Mouse (Mus musculus) lung, adult 18-20 months (tissue): ENCODE data around the gene Hormad1.
"Not testable (repeated sequence)": the region's sequence is repeated elsewhere in the genome, so short reads cannot be mapped to it uniquely, and the experiment has no call there.

Experiments used
- DNase-seq, 2 experiments: peaks; one replicate each; pipeline ENCODE4 v3.0.0; 2022; ENCODE audit warnings: mixed read lengths in 2 of 2

Gene Hormad1

DNA sequence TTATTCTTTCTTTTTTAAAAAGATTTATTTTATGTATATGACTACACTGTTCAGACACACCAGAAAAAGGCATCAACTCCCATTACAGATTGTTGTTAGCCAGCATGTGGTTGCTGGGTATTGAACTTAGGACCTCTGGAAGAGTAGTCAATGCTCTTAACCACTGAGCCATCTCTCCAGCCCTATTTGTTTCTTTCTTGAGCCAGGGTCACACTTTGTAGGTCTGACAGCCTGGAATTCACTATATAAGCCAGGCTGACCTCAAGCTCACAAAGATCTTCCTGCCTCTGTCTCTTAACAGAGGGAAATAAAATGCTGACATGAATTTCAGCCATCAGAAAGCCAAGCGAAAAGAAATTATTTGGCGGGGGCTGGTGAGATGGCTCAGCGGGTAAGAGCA lies 10.1 kb downstream of the Hormad1 start:
- DNase-seq, result no peak

DNA sequence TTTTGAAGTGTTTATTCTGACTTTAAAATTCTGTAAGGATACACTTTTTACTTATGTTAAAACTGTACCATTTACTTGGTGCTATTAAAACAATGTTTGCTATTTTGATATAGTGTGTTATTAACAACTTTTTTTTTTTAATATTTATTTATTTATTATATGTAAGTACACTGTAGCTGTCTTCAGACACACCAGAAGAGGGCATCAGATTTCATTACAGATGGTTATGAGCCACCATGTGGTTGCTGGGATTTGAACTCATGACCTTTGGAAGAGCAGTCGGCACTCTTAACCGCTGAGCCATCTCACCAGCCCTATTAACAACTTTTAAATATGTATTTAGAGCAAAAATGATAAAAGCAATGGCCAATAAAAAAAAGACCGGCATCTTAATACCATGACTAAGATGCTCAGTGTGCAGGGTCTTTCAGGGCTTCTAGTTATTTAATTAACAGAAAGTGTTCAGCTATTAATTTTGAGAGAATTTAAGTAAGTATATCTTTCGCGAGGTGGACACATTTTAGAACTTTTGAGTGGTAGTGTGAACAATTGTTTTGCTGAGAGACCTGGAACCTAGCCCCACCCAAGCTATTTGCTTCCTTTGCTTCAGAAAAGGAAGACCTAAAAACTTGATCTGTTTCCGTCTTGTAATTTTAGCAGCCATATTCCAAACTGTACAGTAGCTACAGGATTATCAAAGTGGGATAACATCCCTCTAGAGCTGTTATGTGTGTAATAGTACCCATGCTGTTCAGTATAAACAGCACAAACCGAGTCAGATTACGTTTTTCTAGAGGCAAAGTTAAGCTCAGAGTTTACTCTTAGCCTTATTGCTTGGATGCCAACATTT lies 28.5 kb downstream of the Hormad1 start:
- DNase-seq, result no peak

DNA sequence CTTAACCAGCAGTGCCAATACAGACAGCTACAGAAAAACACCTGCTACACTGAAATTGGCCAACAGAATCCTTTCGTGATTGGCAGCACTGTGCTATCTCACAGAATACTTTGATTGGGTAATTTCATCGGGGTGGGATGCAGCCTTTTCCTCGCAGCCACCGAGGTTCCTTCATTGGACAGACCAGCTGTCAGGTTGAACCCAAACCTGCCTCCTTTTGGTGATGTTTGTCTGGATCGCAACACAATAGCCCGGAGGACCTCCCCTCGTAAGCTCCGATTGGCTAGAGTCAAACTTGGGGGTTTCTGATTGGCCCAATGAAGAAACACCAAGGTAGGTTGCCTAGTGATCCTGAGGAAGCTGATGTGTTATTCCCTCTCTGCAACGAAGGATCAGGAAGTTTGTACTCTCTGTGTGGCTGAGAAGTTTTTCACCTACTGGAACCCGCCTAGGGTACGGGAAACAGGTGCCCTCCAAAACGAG lies 29.2 kb downstream of the Hormad1 start, which contains the start of gene Golph3l:
TSS of gene Golph3l (plus strand) at position 331 of the 483 bp plus-strand sequence.
- peak; percentile 98 for DNase-seq

DNA sequence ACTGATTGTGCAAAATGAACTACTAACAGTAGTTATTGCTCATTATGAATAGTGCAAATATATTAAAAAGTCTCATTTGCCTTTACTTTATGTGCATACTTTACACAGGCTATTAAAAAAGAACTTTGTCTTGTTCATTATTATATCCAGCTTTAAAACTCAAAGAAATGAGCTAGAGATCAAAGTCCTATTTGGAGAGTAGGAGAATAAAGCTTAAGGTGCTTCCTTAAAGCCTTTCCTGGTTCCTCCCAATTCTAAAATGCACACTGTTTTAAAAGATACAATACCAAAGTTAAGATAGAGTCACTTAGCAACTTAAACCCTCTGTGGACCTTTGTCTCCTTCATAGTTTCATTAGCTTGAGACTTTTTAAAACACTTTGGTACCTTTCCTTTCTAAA lies 39.3 kb downstream of the Hormad1 start:
- DNase-seq, result no peak

DNA sequence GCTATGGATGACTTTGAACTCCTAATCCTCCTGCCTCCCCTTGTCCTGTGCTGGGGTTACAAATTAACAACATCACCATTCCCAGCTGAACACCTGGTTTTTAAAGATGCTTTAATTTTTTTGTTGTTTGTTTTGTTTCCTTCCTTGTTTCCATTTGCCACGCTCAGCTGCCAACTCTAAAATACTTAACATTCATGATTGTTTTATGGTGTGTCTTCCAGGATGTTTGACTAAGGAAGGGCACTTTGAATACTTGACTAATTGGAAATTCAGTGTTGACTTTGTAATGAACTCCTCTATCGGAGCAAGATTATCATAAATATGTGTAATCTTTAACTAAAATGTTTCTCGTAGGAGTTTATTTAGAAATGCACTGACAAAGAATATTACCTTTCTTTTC lies 41.8 kb downstream of the Hormad1 start:
- DNase-seq, result no peak

DNA sequence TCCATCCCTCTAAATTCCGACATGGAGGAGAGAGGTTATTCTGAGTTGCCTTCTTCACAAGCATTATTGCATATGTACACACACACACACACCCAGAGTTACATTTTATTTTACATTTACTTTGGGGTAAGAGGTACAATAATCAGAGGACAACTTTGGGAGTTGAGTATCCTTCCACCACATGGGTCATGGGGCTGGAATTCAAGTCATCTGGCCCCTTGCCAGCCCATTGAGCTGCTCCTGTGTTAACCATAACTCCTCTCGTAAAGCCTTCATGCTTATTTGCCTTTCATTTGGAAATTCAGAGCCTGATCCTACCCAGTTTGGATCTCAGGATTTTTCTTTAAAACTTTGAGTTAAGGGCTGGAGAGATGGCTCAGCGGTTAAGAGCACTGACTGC lies 46.6 kb downstream of the Hormad1 start:
- DNase-seq, result peak; percentile 38 to 44

DNA sequence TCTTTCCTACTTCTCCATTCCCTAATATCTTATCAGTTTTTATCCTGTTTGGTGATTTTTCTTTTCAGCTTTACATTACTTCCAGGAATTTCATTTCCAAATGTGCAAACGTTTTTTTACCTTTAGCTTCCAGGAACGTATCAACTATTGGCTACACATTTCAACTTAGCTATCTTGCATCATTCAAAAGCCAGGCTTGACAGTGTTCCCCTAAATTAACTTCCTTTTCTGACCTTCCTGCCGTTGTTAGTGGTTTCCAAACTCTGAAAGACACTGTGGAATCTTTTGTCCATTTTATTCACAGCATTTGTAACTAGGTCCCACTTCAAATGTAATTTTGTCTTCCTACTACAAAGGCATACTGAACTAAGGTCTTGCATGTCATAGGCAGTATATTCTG lies 49.7 kb downstream of the Hormad1 start:
- no peak for DNase-seq

DNA sequence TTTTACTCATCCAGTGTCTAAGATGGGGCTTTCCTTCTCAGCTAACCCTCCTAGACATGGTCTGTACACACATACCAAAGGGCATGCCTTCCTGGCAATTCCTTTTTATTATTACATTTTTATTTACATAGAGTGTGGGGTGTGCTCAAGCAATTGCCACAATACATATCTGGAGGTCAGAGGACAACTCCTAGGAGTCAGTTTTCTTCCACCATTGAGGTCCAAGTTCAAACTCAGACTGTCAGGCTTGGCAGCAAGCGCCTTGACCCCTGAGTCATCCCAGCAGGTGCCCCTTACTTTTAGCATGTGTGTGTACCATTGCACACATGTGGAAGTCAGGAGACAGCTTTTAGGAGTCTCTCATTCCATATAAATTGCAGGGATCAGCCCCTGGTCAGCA lies 54.5 kb downstream of the Hormad1 start:
- no peak for DNase-seq

DNA sequence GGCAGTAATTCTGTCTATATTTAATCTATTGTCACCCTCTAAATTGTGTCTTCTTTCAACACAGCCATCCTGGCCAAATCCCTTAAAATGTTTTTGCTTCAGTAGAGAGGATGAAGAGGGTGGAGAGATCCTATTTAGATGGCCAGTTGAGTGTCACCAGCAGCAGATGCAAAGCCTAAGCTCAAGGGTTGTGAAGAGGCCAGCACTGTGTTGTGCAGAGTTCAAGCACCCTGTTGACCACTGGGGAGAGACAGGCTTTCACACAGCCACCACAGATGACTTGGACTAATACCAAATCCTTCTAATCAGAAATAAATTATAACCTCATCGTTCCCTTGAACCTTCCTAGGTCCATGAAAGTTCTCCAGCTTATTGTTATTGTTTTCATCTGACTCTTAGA lies 59.0 kb downstream of the Hormad1 start:
- DNase-seq, result no peak

DNA sequence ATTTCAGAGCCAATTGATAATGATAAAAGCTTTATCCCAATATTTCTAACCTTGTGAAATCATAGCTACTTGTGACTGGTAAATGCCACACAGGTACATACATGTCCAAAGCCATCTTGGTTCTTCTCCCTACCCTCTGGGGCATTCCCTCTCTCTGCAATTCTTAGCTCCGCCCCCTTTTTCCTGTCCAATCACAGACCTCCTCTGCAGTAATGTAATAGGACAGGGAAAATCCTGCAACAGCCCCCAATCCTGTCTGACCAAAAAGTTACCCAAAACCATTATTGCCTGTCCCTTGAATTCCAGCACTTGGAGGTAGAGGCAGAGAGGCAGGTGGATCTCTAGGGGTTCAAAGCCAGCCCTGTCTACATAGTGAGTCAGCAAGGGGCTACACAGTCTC lies 61.8 kb downstream of the Hormad1 start:
- no peak for DNase-seq

DNA sequence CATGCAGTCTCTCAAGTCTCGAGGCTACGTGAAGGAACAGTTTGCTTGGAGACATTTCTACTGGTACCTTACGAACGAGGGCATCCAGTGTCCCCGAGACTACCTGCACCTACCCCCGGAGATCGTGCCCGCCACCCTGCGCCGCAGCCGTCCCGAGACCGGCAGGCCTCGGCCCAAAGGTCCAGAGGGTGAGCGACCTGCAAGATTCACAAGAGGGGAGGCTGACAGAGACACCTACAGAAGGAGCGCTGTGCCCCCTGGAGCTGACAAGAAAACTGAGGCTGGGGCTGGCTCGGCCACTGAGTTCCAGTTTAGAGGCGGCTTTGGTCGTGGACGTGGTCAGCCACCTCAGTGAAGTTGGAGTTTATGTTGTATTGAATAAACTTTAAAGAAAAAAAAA lies 62.9 kb downstream of the Hormad1 start:
- DNase-seq, result not testable (repeated sequence)

DNA sequence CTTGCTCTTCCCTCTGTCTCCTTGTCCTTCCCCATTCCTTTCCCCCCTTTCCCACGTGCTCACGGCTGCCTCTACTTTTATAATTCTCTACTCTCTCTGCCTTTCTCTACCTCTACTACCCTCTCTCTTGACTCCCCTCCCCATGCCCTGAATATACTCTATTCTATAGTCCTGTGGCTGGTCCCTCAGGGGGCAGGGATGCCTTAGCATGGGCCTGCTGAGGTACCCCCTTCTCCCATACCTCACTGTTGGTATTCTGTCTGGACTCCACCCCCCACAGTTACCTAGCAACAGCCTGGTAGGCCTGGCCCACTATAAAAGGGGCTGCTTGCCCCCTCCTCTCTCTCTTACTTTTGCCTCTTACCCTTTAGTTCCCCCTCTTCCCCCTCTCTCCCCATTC lies 64.1 kb downstream of the Hormad1 start:
- DNase-seq, result no peak

DNA sequence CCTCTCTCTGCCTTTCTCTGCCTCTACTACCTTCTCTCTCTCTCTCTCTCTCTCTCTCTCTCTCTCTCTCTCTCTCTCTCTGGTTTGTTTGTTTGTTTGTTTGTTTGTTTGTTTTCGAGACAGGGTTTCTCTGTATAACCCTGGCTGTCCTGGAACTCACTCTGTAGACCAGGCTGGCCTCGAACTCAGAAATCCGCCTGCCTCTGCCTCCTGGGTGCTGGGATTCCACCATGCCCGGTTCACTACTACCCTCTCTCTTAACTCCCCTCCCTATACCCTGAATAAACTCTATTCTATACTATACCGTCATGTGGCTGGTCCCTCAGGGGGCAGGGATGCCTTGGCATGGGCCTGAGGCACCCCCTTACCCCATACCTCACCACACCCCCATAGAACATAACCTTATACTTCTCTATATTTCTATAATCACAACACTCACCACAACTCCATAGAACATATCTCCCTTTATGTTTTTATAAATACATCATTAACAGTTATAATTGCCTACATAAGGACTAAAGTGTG lies 64.6 kb downstream of the Hormad1 start:
- not testable (repeated sequence) for DNase-seq

DNA sequence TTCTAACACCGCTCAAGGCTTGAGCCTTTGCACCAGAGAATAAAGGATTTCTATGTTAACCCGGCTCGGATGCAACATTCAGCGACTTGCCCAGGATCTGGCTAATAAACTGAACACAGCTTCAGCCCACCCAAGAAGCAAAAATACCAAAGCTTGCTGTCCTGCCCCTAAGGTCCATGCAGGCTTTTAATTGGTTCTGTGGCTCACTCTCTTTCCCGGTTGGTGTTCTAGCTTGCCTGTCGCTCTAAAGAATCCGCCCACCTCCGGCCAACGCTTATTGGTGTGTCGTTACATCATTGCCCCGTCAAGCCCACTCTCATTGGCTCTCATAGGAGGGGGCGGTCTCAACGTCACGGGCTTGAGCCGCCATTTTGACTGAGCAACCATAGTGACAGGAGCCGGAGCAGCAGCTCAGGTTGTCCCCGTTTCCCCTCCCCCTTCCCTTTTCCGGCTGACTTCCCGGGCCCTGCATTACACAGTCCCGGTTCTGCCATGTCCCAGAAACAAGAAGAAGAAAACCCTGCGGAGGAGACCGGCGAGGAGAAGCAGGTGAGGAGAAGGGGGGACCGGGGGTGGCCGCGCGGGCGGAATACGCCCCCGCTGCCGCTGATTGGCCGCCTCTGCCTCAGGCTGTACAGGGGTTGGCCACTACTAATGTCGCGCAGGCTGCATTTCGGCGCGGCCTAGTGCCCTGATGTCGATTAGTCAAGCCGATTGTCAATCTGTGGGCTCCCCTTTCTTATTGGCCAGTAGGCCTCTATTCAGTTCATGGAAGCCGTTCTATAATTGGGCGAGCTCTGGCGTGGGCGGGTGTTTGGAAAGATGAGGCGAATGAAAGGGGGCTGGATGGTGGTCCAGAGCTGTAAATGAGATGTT lies 65.4 kb downstream of the Hormad1 start, which contains the start of gene Ensa:
TSS of gene Ensa (plus strand) at position 366 of the 876 bp plus-strand sequence.
- DNase-seq, result peak; percentile 99

DNA sequence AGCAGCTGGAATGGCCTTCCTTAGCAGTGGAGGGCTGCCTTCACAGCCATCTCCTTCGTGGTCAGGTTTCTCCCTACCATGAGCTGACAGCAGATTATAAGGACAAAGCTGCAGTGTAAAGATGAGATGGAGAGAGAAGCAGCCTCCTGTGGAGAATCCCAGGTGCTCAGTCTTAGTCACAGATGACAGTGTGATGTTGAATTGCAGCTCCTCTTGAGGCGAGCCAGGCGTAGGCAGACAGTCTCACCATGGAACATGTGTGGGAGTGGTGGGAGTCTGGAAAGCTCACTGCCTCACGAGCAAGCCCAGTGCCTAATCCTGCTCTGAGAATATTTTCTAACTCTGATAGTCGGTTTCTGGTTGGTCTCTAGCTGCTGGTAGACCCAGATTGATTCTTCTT lies 68.3 kb downstream of the Hormad1 start:
- no peak for DNase-seq

DNA sequence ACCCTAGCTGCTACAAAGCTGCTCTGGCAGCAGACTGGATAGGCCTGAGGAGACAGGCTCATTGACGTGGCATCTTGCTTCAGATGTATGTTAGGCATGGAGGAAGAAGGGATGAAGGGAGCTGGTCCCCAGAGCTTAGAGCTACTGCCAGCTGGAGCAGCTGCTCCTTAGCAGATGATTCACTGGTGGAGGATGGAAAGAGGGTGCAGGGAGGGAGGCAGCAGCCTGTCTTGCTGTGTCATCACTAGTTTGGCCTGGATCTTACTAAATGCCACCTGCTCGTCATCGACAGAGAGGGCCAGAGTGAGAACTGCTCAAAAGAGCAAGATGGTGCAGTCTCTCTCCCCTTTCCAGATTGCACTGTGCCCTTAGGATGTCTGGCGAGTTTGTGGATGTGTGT lies 70.3 kb downstream of the Hormad1 start:
- no peak for DNase-seq

DNA sequence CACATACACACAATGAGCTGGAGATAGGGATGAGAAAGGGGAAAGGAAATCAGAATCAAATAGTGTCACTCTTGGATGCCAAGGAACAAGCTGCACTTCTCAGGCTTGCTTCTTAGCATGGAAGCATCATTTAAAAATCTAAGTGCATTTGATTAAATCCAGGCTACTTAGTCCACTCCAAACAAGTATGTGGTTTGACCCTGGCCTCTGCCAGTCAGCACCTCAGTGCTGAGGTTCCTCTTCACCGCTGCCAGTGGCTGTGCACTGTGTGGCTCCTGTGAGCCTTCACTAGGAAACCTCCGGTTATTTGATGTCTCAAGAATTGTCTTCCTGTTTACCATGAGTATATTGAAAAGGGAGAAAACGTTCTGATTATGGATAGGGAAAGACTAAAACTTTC lies 71.4 kb downstream of the Hormad1 start:
- no peak for DNase-seq

DNA sequence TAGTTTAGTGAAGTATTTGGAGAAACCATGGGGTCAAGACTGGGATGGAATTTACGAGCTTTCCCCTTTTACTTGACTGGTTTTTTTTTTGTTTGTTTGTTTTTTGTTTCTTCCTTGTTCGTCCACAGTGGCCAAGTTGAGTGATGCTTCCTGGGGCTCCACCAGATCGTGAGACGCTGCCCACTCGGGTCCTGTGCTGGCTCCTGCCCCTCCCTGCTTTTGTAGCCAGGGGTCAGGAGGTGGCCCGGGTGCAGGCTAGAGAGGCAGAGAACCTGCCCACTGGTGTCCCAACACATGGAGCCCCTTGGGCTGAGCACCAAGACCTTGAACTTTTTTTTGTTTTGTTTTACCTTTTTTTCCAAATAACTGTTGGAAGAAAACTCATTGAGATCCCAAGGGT lies 71.8 kb downstream of the Hormad1 start:
- no peak for DNase-seq

DNA sequence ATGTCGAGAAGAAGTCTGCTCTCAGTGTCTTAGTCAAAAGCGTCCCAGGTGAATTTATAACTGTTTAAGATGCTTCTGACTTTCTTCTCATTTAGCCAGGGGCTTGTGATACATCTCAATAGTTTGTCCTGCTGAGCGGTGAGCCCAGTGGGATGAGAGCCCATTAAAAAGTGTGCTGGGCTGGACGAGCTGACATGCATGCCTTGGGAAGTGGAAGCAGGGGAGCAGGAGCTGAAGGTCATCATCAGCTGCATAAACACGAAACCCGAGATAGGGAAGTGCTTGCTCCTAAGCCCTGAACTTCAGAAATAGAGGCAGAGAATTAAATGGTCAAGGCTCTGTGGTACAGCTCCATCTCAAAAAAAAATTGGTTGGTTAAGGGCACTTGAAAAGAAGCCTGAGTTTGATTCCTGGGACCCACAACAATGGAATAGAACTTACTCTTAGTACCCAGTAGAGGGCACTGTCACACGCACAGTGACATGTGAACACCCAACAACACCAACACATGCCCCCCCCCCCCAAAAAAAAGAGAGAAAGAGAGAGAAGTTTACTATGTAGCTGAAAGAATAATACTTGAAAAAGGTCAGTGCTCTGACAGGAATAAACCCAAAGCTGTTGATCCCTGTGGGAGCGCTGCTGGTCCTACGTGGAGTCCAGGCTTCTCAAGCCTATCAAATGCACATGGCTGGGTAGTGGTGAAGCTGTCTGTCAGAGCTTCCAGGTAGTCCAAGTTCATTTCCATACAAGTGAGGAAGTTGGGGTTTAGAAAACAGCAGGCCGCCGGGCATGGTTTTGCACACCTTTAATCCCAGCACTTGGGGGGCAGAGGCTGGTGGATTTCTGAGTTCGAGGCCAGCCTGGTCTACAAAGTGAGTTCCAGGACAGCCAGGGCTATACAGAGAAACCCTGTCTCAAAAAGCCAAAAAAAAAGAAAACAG lies 73.4 kb downstream of the Hormad1 start:
- DNase-seq, result no peak

DNA sequence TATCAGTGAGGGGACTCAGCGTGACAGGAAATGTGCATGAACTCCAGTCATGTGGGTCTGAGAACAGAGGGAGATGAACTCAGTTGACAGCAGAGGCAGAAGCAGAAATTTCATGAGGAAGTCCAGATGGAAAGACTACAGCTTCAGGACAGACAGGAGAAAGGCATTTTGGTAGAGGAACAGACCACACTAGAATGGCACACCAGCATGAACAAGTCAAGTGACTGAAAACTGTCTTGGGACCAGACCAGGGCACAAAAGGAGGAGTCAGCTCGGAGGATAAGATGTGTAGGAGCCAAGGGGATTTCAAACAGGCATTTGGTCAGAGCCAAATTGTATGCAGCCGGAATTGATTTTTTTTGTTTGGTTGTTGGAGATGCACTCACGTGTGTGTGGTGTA lies 76.2 kb downstream of the Hormad1 start:
- DNase-seq, result no peak

DNA sequence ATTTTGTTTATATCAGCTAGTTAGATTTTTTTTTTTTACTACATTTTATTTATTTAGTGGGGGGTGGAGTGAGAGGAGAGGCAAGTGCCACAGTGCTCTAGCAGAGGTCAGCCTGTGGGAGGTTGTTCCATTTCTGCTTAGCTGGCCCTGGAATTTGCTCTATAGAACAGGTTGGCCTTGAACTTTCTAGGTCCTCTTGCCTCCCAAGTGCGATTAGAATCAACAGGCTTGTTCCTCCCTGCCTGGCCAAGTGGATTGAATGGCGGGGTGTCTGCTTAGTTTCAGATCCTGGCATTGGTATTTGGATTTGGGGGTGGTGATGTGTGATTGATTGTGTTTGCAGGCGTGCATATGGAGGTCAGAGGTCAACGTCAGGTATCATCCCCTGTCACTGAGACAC lies 76.6 kb downstream of the Hormad1 start:
- no peak for DNase-seq
